Mouse (Mus musculus): ENCODE results near the gene Amt. TPM values are rescaled to one million over a fixed set of nuclear protein-coding genes. Genes with fewer than 3 reads are reported as not detected.
A peak's percentile ranks its signal among the peaks of the same experiment; 100 is the strongest.
"Not testable (repeated sequence)": the region's sequence is repeated elsewhere in the genome, so short reads cannot be mapped to it uniquely, and the experiment has no call there.

The Amt gene
- total RNA-seq, 2 experiments from 2014 or later: 3.6 to 6.0 TPM

DNA sequence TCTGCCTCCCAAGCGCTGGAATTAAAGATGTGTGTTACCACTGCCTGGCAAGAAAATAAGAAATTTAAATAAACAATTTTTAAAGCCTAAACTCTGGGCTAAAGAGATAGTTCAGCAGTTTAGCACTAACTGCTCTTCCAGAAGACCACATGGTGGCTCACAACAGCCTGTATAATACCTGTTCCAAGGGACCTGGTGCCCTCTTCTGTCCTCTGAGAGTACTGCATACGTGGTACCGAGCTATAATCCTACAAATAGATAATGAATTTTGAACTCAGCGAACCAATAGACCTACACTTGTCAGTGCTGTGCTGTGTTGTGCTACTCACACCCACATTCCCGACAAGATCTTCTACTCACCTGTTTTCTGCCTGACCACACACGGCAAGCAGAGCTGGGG is 12.2 kb upstream of the Amt start:
- peak; percentile 85 for DNase-seq

- DNase-seq: not testable (repeated sequence)
Observed at GRCm38 (mm10) chr9:108287526-108288238, 9.0 kb upstream of the Amt start.

GRCm38 (mm10) chr9:108289347-108289746 is 7.3 kb upstream of the Amt start:
- DNase-seq: no peak

GRCm38 (mm10) chr9:108290016-108290750 is 6.5 kb upstream of the Amt start, which contains the start of gene Nicn1:
Nicn1 (plus strand) TSS chr9:108290429.
- DNase-seq: peak; percentile 89

DNA sequence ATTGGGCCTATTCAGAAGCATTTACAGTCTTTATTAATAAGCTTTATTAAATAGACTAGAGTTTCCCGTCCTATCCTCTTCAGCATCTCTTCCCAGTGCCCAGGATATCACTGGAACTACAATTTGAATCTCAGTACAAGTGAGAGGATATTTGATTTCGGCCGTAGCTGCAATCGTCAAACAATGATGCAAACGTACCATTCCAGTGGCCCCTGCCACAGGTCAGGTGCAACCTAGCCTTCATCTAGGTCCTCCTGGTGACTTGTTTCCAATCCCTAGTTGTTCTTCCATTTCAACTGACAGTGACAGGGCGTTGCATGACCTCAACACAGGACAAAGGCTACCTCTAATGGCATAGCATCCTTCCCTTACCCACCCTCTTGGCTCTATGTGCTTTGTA is 5.9 kb upstream of the Amt start:
- no peak for DNase-seq

GRCm38 (mm10) chr9:108301853-108302252 is 5.2 kb downstream of the Amt start:
- DNase-seq: no peak

DNA sequence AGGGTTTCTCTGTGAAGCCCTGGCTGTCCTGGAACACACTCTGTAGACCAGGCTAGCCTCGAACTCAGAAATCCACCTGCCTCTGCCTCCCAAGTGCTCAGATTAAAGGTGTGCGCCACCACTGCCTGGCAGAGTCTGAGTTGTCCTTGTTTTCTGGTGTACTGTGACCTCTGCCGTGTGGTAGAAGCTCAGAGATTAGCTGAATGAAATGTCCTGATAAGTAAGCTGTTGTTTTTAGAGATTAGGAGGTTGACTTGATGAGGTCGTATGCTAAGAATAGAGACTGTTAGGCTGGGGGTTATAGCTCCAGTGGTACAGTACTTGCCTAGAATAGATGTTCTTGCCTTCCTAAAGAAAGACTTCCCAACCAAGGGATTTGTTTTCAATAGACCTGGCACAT is 8.1 kb downstream of the Amt start:
- DNase-seq: no peak

DNA sequence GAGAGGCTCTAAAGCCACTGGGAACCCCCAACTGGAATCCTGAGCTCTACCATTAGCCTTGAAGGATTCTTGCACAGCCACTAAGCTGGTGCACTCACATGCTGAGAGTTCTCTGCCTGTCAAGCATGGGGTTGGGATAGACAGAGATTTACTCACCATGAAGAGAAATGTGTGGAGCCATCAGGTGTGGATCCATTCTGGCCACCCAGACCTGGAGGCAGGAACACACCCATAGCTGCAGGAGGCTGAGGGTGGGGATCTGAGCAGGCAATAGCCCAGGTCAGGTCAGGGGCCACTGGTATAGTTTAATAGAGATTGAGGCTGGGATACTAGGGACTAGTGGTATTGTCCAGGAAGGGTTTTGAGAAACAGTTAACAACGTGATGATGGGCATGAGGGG is 8.5 kb downstream of the Amt start:
- peak; percentile 17 for DNase-seq

- DNase-seq: peak; percentile 98
Observed at GRCm38 (mm10) chr9:108305629-108306520, 9.2 kb downstream of the Amt start, which contains the start of the genes Rhoa and Tcta. Rhoa (plus strand) TSS chr9:108306129. Tcta (minus strand) TSS chr9:108306160.

GRCm38 (mm10) chr9:108306571-108306980 is 9.9 kb downstream of the Amt start:
- peak; percentile 86 for DNase-seq

DNA sequence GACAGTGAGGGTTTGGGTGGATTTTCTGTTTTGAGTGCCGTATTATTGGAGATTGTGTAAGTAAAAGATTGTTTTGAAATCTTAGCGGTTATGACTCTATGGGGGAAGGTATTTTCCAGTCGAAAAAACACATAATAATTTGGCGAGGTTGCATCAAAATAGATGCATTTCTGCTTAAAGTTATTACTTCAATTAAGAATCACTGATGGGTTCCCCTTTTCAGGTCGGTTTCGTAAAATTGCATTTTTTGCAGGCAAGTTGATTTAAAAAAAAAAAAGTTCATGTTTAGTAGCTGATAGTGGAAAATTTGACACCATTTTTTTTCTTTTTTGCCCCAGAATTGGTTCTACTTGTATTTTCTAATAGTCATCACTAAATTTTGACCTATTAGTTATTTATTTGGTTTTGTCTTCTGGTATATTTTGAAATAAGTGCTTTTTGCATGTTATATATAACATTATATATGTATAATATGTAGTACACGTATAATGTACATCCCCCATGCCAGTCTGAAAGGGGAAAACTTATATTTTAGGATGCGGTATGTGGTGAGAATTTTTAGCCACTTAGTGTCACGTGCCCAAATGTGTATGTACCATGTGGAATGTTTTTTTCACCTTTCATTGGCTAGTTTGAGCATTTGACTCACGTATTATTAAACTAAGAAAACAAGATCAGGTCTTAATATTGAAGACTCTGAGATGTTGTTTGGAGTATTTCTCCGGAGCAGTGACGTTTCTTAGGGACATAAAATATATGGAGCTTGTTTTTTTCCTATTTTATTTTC is 10.6 kb downstream of the Amt start:
- no peak for DNase-seq

DNA sequence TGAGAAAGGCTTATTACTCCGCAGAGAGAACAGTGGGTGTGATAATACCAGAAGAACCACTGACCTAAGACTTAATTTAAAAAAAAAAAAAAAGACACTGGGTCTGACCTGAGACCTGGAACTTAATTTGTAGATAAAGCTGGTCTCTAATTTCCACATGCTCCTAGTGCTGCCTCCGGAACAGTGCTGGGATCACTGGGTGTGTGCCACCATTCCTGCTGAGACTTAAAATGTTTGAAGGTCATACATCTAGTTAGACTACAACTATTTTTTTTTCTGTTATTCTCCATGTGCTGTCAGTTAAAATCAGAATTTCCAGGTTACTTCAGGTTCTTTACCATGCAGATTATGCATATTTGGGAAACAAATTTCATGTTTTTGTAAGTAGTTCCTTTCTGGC is 11.5 kb downstream of the Amt start:
- no peak for DNase-seq

DNA sequence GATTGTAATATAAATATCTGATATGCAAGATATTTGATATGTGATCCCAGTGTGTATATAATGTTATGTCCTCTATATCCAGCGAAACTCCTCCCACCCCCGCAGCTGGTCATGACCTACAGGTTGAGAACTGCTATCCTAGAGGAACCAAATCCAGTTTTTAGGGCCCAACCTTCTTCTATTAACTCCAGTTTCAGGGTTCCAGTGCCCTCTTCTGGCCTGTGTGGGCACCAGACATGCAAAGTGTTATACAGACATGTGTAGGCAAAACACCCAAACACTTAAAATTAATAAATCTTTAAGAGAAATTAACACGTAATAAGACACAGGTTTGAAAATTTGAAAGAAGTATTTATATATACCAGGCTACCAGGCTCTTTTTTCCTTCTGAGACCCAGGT is 20.9 kb downstream of the Amt start:
- DNase-seq: no peak

- no peak for DNase-seq
Observed at GRCm38 (mm10) chr9:108318462-108318861, 21.8 kb downstream of the Amt start.

DNA sequence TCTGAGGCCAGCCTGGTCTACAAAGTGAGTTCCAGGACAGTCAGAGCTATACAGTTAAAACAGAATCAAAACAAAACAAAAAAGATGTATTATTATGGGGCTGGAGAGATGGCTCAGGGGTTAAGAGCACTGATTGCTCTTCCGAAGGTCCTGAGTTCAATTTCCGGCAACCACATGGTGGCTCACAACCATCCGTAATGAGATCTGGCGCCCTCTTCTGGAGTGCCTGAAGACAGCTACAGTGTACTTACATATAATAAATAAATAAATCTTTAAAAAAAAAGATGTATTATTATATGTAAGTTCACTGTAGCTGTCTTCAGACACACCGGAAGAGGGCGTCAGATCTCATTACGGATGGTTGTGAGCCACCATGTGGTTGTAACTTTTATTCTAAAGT is 25.4 kb downstream of the Amt start:
- DNase-seq: not testable (repeated sequence)

- no peak for DNase-seq
Observed at GRCm38 (mm10) chr9:108324784-108325183, 28.1 kb downstream of the Amt start.

- no peak for DNase-seq
Observed at GRCm38 (mm10) chr9:108325811-108326210, 29.2 kb downstream of the Amt start.

DNA sequence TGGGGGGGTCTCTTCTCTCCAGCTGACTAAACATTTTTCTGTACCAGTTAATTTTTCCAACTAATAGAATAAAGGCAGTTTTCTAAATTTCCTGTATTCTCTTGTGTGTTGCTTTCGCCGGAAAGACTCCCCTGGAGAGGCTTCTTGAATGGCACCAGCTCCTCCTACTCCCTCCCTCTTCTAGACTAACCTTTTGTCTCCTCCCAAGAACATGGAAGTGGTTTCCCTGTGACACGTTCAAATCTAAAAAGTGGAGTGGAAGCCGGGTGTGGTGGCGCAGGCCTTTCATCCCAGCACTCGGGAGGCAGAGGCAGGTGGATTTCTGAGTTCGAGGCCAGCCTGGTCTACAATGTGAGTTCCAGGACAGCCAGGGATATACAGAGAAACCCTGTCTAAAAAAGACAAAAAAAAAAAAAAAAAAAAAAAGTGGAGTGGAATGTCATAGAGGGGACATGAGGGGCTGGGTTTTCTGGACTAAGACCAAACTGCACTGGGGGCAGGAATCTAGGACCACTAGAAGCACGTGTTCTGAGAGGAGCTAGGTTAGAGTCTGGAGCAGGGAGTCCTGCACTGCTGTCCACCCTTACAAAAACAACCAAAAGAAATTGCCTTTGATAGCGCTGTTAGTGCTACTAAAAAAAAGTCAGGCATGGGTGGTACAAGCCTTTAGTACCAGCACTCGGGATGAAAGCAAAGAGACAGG is 41.3 kb downstream of the Amt start:
- no peak for DNase-seq

DNA sequence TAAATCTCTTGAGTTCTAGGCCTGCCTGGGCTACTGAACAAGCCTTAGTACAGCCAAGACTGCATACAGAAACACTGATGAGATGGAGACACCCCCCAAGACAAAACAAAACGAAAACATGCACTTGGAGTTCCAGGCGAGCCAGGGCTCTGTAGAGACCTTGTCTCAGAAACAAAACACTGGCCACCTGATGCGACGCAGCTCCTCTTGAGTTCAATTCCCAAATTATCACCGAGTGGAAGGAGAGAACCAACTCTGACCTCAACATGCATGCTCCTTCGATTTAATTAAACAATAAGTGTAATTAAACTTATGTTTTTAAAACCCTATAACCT is 41.9 kb downstream of the Amt start:
- DNase-seq: peak; percentile 18

GRCm38 (mm10) chr9:108338886-108339781 is 42.5 kb downstream of the Amt start, which contains the start of gene Gpx1:
Gpx1 (plus strand) TSS chr9:108338903.
- peak; percentile 94 for DNase-seq

Measured in heart, postnatal 4 days (tissue).